Mouse (Mus musculus) heart, embryonic 12.5 days (tissue): ENCODE results near the gene Acvr2a. TPM values are rescaled to one million over a fixed set of nuclear protein-coding genes. Genes with fewer than 3 reads are reported as not detected.

Source experiments
- ATAC-seq: fragments of 200-750 bp; cut with Nextera tagmentation; 2 replicates; pipeline ENCODE4 v1.8.0; 2017; ENCODE audit warnings: moderate TSS enrichment, moderate library complexity; ENCODE audit not compliant: insufficient number of reproducible peaks, low FRiP score
- H3K27ac ChIP-seq: fragments of 300-500 bp; sonication (generic); 2 replicates; pipeline ENCODE4 v1.5.1; 2016; ENCODE audit warnings: mild to moderate bottlenecking, moderate library complexity; ENCODE audit not compliant: poor library complexity, severe bottlenecking
- H3K27me3 ChIP-seq: fragments of 300-500 bp; sonication (generic); replicated peaks from 2 replicates; pipeline ENCODE4 v1.6.1; 2016; ENCODE audit warnings: mild to moderate bottlenecking, moderate library complexity
- H3K36me3 ChIP-seq: fragments of 300-500 bp; sonication (generic); 2 replicates; pipeline ENCODE4 v1.6.1; 2016; ENCODE audit warnings: mild to moderate bottlenecking, moderate library complexity
- H3K4me1 ChIP-seq: fragments of 300-500 bp; sonication (generic); replicated peaks from 2 replicates; pipeline ENCODE4 v1.6.1; 2016; ENCODE audit warnings: mild to moderate bottlenecking
- H3K4me2 ChIP-seq: fragments of 300-500 bp; sonication (generic); 2 replicates; pipeline ENCODE4 v1.6.1; 2016; ENCODE audit warnings: mild to moderate bottlenecking, moderate library complexity
- H3K4me3 ChIP-seq: fragments of 300-500 bp; sonication (generic); 2 replicates; pipeline ENCODE4 v1.5.1; 2016; ENCODE audit warnings: mild to moderate bottlenecking
- H3K9ac ChIP-seq: fragments of 300-500 bp; sonication (generic); 2 replicates; pipeline ENCODE4 v1.6.1; 2016; ENCODE audit warnings: mild to moderate bottlenecking, moderate library complexity
- H3K9me3 ChIP-seq: fragments of 300-500 bp; sonication (generic); replicated peaks from 2 replicates; pipeline ENCODE4 v1.6.1; 2016; ENCODE audit warnings: mild to moderate bottlenecking, moderate library complexity
- WGBS: fragments of 180-500 bp; shearing (Covaris S2); methylation state at CpG from one replicate; pipeline ENCODE4 v1.1.7; 2016; 5-methylcytosine and 5-hydroxymethylcytosine counted together
- polyA plus RNA-seq: library from polyadenylated mRNA; unstranded; fragments of >200 nt; fragmentation: Nextera tagmentation; extraction: Ambion mirVana; gene quantifications from 2 replicates; pipeline ENCODE4 v1.2.1, GENCODE M21; 2016

The Acvr2a gene
- polyA plus RNA-seq = 16.9 and 17.3 TPM in 2 replicates

DNA sequence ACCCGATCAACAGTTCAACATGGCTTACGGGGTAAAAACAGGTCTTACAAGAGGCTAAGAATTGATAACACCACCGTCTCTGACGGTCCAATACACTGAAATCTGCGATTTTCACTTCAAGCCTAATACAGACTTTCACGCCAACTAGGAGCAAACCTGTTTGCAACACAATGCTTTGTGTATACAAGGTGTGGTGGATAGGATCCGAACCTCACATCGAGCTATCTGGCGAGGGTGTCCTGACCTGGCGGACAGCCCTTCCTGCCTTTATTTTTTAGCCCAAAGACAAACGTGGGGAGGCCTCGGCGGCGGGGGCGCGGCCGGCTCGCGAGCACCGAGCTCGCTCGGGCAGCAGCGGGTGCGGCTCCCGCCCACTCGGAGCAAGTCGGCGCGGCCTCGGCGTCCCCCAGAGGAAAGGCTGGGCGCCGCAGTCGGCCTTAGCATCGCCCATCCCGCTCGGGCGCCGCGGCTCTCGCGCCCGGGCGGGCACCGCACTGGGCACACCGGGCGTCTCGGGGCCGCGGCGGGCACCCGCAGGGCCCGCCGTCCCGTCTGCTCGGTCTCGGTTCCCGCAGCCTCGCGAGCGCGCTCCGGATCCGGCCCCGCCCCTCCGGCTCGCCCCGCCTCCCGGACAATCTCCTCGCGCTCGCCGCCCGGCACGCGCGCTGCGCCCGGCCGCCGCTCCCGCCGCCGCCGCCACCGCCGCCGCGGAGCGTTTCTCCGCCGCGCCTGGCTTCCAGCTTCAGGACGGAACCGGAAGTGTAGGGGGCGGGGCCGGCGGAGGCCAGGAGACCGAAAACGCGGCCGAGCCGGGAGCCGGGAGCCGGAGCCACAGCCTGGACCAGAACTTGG, at the start of gene Acvr2a:
TSS of gene Acvr2a (plus strand) at position 739 of the 852 bp plus-strand sequence.
- Histone ChIP-seq H3K27me3 (no peaks in the 10 kb centered on the region), H3K27ac (peak within 1 kb of the TSS; percentile 97), H3K9ac (peak within 1 kb of the TSS; percentile 88), H3K9me3 (no peaks in the 10 kb centered on the region), H3K4me1 (peaks cover 9% of the 10 kb centered on the region), H3K4me2 (peak within 1 kb of the TSS; percentile 81), H3K36me3 (no peaks in the 10 kb centered on the region), H3K4me3 (peak within 1 kb of the TSS; percentile 82)
- ATAC-seq = peak; percentile 91
- under 1% methylated on average over 100 of the region's 105 CpGs for WGBS

GRCm38 (mm10) chr2:48766513-48766912, 47.4 kb upstream of the Acvr2a start:
- ATAC-seq = no peak
- H3K9me3 ChIP-seq = no peaks in the 10 kb centered on the region
- 84% methylated on average over 5 of the region's 5 CpGs for WGBS

GRCm38 (mm10) chr2:48767778-48768177, 46.1 kb upstream of the Acvr2a start:
- Histone ChIP-seq H3K4me1 (no peaks in the 10 kb centered on the region), H3K4me3 (no peak overlapping the region), H3K4me2 (no peak overlapping the region), H3K27ac (no peak overlapping the region), H3K27me3 (no peaks in the 10 kb centered on the region), H3K9me3 (no peaks in the 10 kb centered on the region), H3K9ac (no peak overlapping the region), H3K36me3 (no peaks in the 10 kb centered on the region)
- 79% methylated on average over 2 of the region's 2 CpGs for WGBS
- no peak for ATAC-seq

More at GRCm38 (mm10) chr2:48766513-48766912, 47.4 kb upstream of the Acvr2a start:
- H3K4me1 ChIP-seq = no peaks in the 10 kb centered on the region
- H3K9ac ChIP-seq = no peak overlapping the region
- H3K27ac ChIP-seq = no peak overlapping the region
- no peak overlapping the region for H3K4me2 ChIP-seq
- H3K4me3 ChIP-seq = no peak overlapping the region
- H3K27me3 ChIP-seq = no peaks in the 10 kb centered on the region
- no peaks in the 10 kb centered on the region for H3K36me3 ChIP-seq

DNA sequence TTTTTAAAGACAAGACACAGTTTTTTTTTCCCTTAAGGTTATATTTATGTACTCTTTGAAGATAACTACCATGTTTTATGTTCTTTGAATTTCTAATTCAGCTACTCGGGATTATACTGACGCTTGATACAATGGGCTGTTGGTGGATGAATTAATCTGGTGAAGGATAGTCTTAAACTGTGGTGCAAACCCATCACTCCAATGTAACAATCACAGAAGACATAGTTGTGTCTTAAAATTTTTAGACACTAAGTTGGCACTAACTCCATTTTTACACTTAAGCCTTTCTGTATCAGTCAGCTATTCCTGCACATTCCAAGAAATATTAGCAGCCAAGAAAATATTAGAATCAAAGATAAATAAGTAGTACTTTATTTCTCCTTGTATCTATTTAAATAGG, 45.7 kb upstream of the Acvr2a start:
- no peaks in the 10 kb centered on the region for H3K9me3 ChIP-seq
- 83% methylated on average over 2 of the region's 2 CpGs for WGBS
- H3K4me1 ChIP-seq = no peaks in the 10 kb centered on the region
- no peaks in the 10 kb centered on the region for H3K36me3 ChIP-seq
- no peaks in the 10 kb centered on the region for H3K27me3 ChIP-seq
- no peak overlapping the region for H3K4me3 ChIP-seq
- H3K9ac ChIP-seq = no peak overlapping the region
- no peak for ATAC-seq
- no peak overlapping the region for H3K27ac ChIP-seq
- H3K4me2 ChIP-seq = no peak overlapping the region

- Histone ChIP-seq H3K36me3 (no peaks in the 10 kb centered on the region), H3K9ac (no peak overlapping the region), H3K4me1 (no peaks in the 10 kb centered on the region), H3K9me3 (no peaks in the 10 kb centered on the region), H3K27me3 (no peaks in the 10 kb centered on the region), H3K4me2 (no peak overlapping the region), H3K4me3 (no peak overlapping the region), H3K27ac (no peak overlapping the region)
- no peak for ATAC-seq
- 79% methylated on average over 7 of the region's 7 CpGs for WGBS
Measured at GRCm38 (mm10) chr2:48770100-48770499, 43.8 kb upstream of the Acvr2a start.

GRCm38 (mm10) chr2:48770634-48771033, 43.3 kb upstream of the Acvr2a start:
- 75% methylated on average over 3 of the region's 3 CpGs for WGBS
- no peak overlapping the region for H3K4me3 ChIP-seq

GRCm38 (mm10) chr2:48775281-48775680, 38.6 kb upstream of the Acvr2a start:
- H3K36me3 ChIP-seq = no peaks in the 10 kb centered on the region
- WGBS = 85% methylated on average over 3 of the region's 3 CpGs
- H3K4me1 ChIP-seq = no peaks in the 10 kb centered on the region
- no peak overlapping the region for H3K9ac ChIP-seq
- H3K27ac ChIP-seq = no peak overlapping the region
- no peak overlapping the region for H3K4me2 ChIP-seq
- no peak for ATAC-seq
- H3K27me3 ChIP-seq = no peaks in the 10 kb centered on the region
- H3K9me3 ChIP-seq = no peaks in the 10 kb centered on the region
- H3K4me3 ChIP-seq = no peak overlapping the region

More at GRCm38 (mm10) chr2:48770634-48771033, 43.3 kb upstream of the Acvr2a start:
- no peak for ATAC-seq
- Histone ChIP-seq H3K4me2 (no peak overlapping the region), H3K27me3 (no peaks in the 10 kb centered on the region), H3K36me3 (no peaks in the 10 kb centered on the region), H3K9me3 (no peaks in the 10 kb centered on the region), H3K4me1 (no peaks in the 10 kb centered on the region), H3K9ac (no peak overlapping the region), H3K27ac (no peak overlapping the region)

DNA sequence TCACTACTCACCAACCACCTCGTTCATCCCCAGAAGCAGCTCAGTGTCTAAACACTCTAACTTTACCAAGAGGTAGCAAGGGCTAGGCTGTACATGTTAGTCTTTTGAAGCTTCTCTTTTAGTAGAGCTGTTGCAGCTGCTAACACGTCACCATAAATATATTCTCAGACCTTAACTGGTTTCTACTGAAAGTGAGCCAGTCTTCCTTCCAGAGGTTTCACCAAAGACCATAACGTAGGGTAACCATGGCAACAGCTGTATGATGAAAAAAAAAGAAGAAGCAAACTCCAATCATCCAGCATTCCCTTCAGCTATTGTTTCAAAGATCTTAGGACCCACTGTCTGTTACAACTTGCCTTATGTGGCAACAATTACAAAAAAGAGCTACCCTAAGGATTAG, 25.0 kb upstream of the Acvr2a start:
- Histone ChIP-seq H3K36me3 (no peaks in the 10 kb centered on the region), H3K4me2 (no peak overlapping the region), H3K27me3 (no peaks in the 10 kb centered on the region), H3K27ac (no peak overlapping the region), H3K4me3 (no peak overlapping the region), H3K9me3 (peaks cover 5% of the 10 kb centered on the region; the same call in 1 of the 2 replicates), H3K4me1 (no peaks in the 10 kb centered on the region), H3K9ac (no peak overlapping the region)
- ATAC-seq = no peak
- 64% methylated on average over 3 of the region's 3 CpGs for WGBS

GRCm38 (mm10) chr2:48814223-48815038, 522 bp downstream of the Acvr2a start:
- Histone ChIP-seq H3K27ac (peak overlapping the region; percentile 97), H3K4me2 (peak overlapping the region; percentile 81), H3K27me3 (no peaks in the 10 kb centered on the region), H3K9me3 (no peaks in the 10 kb centered on the region), H3K36me3 (no peaks in the 10 kb centered on the region), H3K4me3 (peak overlapping the region; percentile 82), H3K9ac (peak overlapping the region; percentile 88), H3K4me1 (peaks cover 9% of the 10 kb centered on the region)
- WGBS = under 1% methylated on average over 76 of the region's 76 CpGs
- no peak; the same call in 1 of the 2 replicates for ATAC-seq

DNA sequence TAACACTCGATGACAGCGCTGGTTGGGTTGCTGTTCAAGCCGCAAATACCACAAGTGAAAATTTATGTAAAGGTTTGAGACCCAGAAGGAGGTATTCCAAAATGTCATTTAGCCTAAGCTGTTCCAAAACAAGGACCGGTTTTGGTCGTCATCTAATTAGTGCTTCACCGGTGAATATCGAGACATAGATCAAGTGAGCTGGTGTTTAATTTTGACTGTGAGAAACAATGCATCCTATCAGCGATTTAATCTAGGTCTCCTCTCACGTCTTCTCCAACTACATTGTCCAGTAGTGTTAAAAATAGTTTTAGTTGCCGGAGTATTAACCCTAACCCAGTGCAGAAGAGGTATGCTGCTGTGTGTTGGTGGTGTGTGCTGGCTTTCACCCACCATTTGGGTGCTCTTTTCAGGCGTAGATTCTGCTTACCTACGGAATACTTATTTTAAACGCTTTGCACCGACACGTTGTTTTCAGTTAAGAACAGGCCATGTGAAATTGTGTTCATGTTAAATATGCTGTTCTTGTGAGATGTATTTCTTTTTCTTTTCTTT, 1.2 kb downstream of the Acvr2a start:
- peak overlapping the region; percentile 88 for H3K9ac ChIP-seq
- H3K36me3 ChIP-seq = no peaks in the 10 kb centered on the region
- peak overlapping the region; percentile 82 for H3K4me3 ChIP-seq
- peak overlapping the region; percentile 97; the same call in 1 of the 2 replicates for H3K27ac ChIP-seq
- peak overlapping the region; percentile 81 for H3K4me2 ChIP-seq
- WGBS = 4% methylated on average over 15 of the region's 15 CpGs
- ATAC-seq = no peak
- H3K4me1 ChIP-seq = peaks cover 9% of the 10 kb centered on the region
- H3K27me3 ChIP-seq = no peaks in the 10 kb centered on the region
- H3K9me3 ChIP-seq = no peaks in the 10 kb centered on the region
